Mouse (Mus musculus) testis, postnatal 14 days (tissue): ENCODE measurements around the gene Olfr374.

Experiments
- DNase-seq: peaks from one replicate; pipeline ENCODE4 v3.0.0; 2021; ENCODE audit warnings: low spot score

Olfr374 gene

DNA sequence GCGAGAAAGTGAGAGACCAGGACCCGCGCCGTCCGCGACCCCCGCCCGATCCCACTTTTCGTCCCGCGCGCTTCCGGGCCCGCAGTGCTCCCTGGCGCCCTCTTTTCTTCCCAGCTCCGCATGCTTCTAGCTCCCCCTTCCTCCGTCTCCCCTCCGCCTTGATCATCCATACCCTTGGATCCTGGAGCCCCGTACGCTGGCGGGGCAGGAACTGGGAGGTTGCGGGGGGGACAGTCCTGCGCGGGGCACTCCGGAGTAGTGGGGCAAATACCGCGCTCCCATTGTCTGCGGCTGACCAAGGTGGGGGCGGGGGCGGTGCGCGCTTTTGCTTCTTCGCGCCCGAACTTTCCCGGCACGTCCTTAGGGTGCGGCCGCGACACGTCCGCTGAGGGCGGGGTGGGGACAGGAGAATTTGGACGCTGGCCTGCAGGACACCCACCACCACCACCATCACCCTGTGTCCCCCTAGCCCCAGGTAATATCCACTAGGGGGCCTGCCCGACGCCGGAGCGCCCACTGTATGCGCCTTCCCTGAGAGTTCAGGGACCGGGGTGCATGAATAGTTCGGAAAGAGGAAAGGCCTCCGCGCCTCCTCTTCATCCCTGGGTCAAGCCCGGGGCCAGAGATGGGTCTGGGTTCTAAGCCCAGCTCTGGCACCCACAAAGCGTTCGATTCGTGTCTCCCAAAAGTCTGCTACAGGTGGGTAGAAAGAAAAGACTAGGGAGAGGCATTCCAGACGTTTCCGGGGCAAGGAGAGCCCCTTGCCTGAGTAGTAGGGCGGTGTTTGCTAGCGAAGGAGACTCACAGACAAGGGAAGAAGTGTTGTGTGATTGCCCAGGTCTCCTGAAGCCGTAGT lies 28.8 kb downstream of the Olfr374 start:
- DNase-seq = peak; percentile 24

DNA sequence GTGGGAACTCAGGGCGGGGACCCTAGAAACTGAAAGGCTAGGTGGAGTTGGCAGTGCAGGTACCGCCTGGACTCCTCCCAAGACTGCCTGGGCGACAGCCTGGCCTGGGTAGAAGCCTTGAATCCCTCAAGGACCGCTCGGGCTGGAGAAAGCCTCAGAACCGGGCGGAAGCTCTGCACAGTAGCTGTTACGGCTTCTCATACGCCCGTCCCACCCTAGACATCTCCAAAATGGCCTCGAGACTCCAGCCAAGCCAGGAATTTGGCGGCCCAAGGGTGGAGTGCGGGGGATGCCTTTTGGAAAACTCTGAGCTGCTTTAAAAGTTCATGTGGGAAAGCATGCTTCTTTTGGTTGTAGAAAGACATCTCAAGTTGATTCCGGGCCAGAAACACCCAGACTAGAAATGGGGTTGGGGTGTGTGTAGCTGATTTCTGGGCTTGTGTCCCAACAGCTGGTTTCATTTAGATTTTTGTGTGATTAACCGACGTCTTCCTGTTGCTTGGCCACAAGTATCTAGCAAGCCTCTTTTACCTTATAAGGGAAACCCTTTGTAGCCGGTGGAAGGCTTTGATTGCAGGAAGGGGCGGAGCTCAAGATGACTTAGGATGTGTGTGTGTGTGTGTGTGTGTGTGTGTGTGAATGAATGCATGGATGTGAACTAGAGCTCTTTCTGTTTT lies 29.6 kb downstream of the Olfr374 start:
- peak; percentile 70 for DNase-seq

GRCm38 (mm10) chr8:72137431-72137830 lies 30.6 kb downstream of the Olfr374 start:
- no peak for DNase-seq

GRCm38 (mm10) chr8:72138456-72138855 lies 31.6 kb downstream of the Olfr374 start:
- no peak for DNase-seq

- DNase-seq = no peak
Measured at GRCm38 (mm10) chr8:72143256-72143824, 36.5 kb downstream of the Olfr374 start.

GRCm38 (mm10) chr8:72144345-72144975 lies 37.6 kb downstream of the Olfr374 start:
- no peak for DNase-seq

DNA sequence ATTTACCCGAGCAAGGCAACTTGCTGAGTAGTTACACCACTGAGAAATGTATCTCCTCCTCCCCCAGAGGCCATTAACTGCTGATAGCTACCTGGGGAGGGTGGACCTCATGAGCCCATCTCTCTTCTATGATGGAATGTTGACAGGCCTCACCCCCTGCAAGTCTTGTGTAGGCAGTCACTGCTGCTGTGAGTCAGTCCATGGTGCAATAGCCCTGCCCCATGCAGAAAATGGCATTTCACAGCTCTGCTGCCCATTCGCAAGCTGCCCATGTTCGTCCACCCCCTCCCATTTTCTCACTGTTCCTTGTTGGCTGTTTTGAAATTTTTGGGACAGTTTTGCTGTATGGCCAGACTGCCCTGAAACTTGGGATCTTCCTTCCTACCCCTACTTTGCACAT lies 38.7 kb downstream of the Olfr374 start:
- DNase-seq = no peak

DNA sequence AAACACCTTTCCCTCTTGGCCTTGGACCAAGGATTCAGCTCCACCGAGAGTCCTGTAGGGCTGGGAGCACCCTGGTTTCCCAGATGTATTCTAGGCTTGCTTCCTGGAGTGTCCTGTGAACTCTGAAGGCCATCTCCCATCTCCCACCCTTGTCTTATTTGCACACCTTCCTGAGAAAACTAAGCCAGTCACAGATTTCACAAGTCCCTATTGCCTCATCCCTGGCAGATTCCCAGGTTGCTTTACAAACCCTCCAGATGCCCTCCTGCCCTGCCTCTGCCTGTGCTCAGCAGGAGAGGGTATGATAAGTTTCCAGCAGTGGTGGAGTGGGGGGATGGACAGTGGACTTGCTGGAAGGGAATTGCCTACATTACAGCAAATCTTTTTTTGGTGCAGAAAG lies 39.2 kb downstream of the Olfr374 start:
- no peak for DNase-seq

DNA sequence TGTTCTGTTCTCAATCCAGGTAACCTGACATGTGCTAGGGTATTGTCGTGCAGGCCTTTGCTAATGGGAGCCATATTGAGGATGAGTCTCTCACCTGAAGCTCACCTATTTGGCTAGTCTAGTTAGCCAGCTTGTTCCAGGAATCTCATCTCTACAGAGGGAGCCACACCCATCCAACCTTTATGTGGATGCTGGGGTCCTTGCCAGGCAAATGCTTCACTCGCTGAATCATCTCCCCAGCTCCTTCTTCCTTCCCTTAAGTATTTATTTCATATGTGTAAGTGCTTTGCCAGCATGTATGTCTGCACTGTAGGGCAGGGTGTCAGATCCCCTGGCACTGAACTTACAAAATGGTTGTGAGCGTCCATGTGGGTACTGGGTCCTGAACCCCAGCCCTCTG lies 39.7 kb downstream of the Olfr374 start:
- DNase-seq = no peak

- no peak for DNase-seq
Measured at GRCm38 (mm10) chr8:72147266-72147665, 40.4 kb downstream of the Olfr374 start.

- no peak for DNase-seq
Measured at GRCm38 (mm10) chr8:72149056-72149455, 42.2 kb downstream of the Olfr374 start.

GRCm38 (mm10) chr8:72151418-72152078 lies 44.7 kb downstream of the Olfr374 start:
- DNase-seq = no peak

DNA sequence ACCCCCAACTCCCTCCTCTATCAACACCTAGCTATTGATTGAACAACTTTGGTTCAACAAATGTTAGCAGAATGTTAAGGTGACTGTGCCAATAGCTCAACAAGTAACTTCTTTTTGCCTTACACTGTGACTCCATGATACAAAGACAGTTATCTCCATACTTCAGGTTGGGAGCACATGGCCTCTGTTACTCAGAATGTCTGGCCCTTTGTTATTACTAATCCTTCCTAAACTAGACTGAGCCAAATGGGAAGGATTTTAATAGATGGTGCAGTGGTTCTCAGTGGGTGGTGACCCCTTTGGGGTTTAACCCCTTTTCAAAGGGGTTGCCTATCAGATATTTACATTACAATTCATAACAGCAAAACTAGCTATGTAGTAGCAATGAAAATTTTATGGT lies 46.5 kb downstream of the Olfr374 start:
- no peak for DNase-seq

DNA sequence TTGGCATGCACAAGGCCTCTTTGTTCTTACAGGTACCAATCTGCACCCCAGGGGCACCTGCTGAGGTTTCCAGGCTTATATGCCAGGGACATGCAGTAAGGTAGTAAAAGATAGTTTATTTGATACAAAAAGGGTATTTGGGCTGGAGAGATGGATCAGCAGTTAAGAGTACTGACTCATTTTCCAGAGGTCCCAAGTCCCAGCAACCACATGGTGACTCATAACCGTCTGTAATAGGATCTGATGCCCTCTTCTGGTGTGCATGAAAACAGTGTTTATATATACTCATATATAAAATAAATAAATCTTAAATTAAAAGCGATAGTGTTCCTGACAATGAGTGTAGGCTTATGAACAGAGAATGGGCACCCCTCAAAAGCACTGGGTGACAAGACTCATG lies 51.3 kb downstream of the Olfr374 start:
- no peak for DNase-seq

DNA sequence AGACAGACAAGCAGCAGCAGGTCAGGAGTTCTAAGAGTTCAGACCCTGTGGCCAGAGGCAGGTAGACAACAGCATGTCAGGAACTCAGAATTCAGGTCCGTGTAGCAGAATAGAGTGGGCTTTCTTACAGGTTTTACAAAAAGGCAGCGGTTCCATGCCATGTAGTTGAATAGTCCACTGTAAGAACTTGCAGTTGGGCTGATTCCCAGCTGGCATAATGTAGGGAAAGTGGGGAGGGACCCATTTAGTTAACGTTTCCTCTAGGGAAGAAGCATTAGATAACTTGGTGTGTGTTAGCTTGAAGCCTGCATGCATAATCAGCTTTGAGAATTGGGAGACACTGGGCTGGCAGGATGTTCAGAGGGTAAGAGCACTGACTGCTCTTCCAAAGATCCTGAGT lies 51.9 kb downstream of the Olfr374 start:
- no peak for DNase-seq

GRCm38 (mm10) chr8:72160007-72160406 lies 53.2 kb downstream of the Olfr374 start:
- no peak for DNase-seq

- DNase-seq = peak; percentile 100
Measured at GRCm38 (mm10) chr8:72160707-72161697, 54.2 kb downstream of the Olfr374 start, which contains the start of gene Rab8a. TSS of gene Rab8a (plus strand) at chr8:72161200.

DNA sequence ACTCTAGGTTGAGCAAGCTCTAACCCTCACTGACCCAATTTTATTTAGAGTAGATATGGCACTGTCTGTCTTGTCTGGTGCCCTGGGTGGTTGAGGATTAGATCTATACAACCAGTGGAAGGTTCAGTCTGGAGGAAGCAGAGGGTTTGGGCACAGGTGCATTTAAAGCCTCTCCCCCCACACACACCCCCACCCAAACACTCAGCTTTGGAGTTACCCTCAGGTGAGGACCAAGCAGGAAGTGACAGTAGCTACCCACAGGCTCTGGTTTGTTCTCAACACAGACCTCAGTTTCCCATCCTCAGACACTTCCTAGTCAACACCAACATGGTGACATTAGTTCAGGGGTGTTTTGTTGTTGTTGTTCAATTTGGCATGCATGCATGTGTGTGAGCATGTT lies 56.0 kb downstream of the Olfr374 start:
- no peak for DNase-seq
